17 mouse cellular contexts compared by ENCODE assay signal in the genomic region with DNA sequence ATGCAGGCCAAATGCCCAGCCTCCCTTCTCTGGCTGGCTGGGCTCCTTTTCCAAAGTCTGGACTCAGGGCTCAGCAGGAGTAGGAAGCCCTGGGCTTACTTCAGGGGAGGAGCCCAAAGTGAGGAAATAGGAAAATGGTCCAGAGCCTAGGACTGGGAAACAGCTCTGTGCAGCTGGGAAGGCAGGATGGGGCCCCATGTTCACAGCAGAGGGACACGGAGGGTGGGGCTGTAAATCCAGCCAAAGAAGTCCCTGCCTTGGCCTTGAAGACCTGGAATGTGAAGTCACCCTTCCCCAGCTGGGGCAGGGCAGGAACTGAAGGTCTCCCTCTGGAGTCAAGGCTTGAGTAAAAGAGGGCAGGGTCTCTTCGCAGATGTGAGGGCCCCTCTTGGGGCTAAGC. TPM values are rescaled to one million over a fixed set of nuclear protein-coding genes. Genes with fewer than 3 reads are reported as not detected.
DNase-seq lines count a peak whose midpoint lies in the region; ATAC-seq and TF ChIP-seq lines count a peak whose summit lies in the region.
"Had no signal": no experiment of that assay in that cellular context is flagged by ENCODE, and none has a peak within 500 bp of the region (broad histone marks: within the 10 kb centered on the region; RNA-seq: fewer than 3 reads in every experiment).

No protein-coding gene starts in this region.

- no peaks in the 10 kb centered on the region for H3K36me3 ChIP-seq in hindbrain, embryonic 13.5 days
- no peaks in the 10 kb centered on the region for H3K36me3 ChIP-seq in hindbrain, embryonic 14.5 days (replicated peaks; ENCODE audit: control insufficient read depth, insufficient read depth)
- peaks cover 7% of the 10 kb centered on the region; the same call in 1 of the 2 replicates for H3K36me3 ChIP-seq in embryonic facial prominence, embryonic 13.5 days
- no peaks in the 10 kb centered on the region for H3K36me3 ChIP-seq in heart, postnatal 0 days (replicated peaks; ENCODE audit: control insufficient read depth, insufficient read depth, low read length)
- no peaks in the 10 kb centered on the region for H3K36me3 ChIP-seq in limb, embryonic 15.5 days
- H3K36me3 ChIP-seq: embryonic facial prominence, embryonic 15.5 days had no signal

- intact Hi-C loops in left cerebral cortex, adult 2 months (cut with DNase I) = no loop called here

- H3K9me3 ChIP-seq in hindbrain, embryonic 13.5 days = no peaks in the 10 kb centered on the region
- H3K9me3 ChIP-seq in hindbrain, embryonic 14.5 days (ENCODE audit: control insufficient read depth, low read length) = no peaks in the 10 kb centered on the region
- no peaks in the 10 kb centered on the region for H3K9me3 ChIP-seq in embryonic facial prominence, embryonic 13.5 days
- no peaks in the 10 kb centered on the region for H3K9me3 ChIP-seq in heart, postnatal 0 days (replicated peaks; ENCODE audit: control insufficient read depth, low read length)
- no peaks in the 10 kb centered on the region for H3K9me3 ChIP-seq in limb, embryonic 15.5 days
- H3K9me3 ChIP-seq: embryonic facial prominence, embryonic 15.5 days had no signal

- 60% methylated on average over 2 of the region's 2 CpGs for WGBS in hindbrain, embryonic 13.5 days
- 51% methylated on average over 2 of the region's 2 CpGs for WGBS in hindbrain, embryonic 14.5 days
- WGBS in embryonic facial prominence, embryonic 13.5 days = 27% methylated on average over 2 of the region's 2 CpGs
- WGBS in heart, postnatal 0 days = 51% methylated on average over 2 of the region's 2 CpGs
- WGBS in limb, embryonic 15.5 days = 24% methylated on average over 2 of the region's 2 CpGs

- H3K4me2 ChIP-seq in hindbrain, embryonic 13.5 days = no peak overlapping the region
- H3K4me2 ChIP-seq in hindbrain, embryonic 14.5 days (replicated peaks) = no peak overlapping the region
- no peak overlapping the region for H3K4me2 ChIP-seq in embryonic facial prominence, embryonic 13.5 days
- no peak overlapping the region for H3K4me2 ChIP-seq in heart, postnatal 0 days (ENCODE audit: low read depth, low read length)
- no peak overlapping the region for H3K4me2 ChIP-seq in limb, embryonic 15.5 days
- H3K4me2 ChIP-seq: embryonic facial prominence, embryonic 15.5 days had no signal

- no peak for ATAC-seq in hindbrain, embryonic 13.5 days (ENCODE audit: low FRiP score)
- ATAC-seq in hindbrain, embryonic 14.5 days (ENCODE audit: low FRiP score) = no peak
- ATAC-seq in embryonic facial prominence, embryonic 13.5 days (ENCODE audit: insufficient number of reproducible peaks, insufficient read depth, low FRiP score, low TSS enrichment, low read depth) = no peak
- peak; percentile 40 for ATAC-seq in heart, postnatal 0 days (ENCODE audit: insufficient read depth, low read depth)
- peak; percentile 64; the same call in 1 of the 2 replicates for ATAC-seq in limb, embryonic 15.5 days (ENCODE audit: insufficient number of reproducible peaks, low FRiP score, low TSS enrichment, low read depth)
- ATAC-seq: forebrain, postnatal 0 days had no signal

- H3K27me3 ChIP-seq in hindbrain, embryonic 13.5 days = peaks cover 67% of the 10 kb centered on the region
- peaks cover 34% of the 10 kb centered on the region for H3K27me3 ChIP-seq in hindbrain, embryonic 14.5 days (ENCODE audit: control insufficient read depth, insufficient read depth, low read length)
- H3K27me3 ChIP-seq in embryonic facial prominence, embryonic 13.5 days = 0 out of 2 replicates have a peak, but pooled peaks cover 3% of the 10 kb centered on the region
- H3K27me3 ChIP-seq in heart, postnatal 0 days (ENCODE audit: control insufficient read depth, insufficient read depth, low read length) = peaks cover 17% of the 10 kb centered on the region; the same call in 1 of the 2 replicates
- no peaks in the 10 kb centered on the region for H3K27me3 ChIP-seq in limb, embryonic 15.5 days

- no peak overlapping the region for H3K9ac ChIP-seq in hindbrain, embryonic 13.5 days
- H3K9ac ChIP-seq in hindbrain, embryonic 14.5 days = no peak overlapping the region
- H3K9ac ChIP-seq in embryonic facial prominence, embryonic 13.5 days = no peak overlapping the region
- H3K9ac ChIP-seq in heart, postnatal 0 days (replicated peaks; ENCODE audit: low read depth, low read length) = no peak overlapping the region
- H3K9ac ChIP-seq in limb, embryonic 15.5 days = no peak overlapping the region
- H3K9ac ChIP-seq: embryonic facial prominence, embryonic 15.5 days; forebrain, postnatal 0 days had no signal

- 0 out of 2 replicates have a peak overlapping the region, but pooled peaks have one; percentile 9 for H3K27ac ChIP-seq in hindbrain, embryonic 13.5 days
- H3K27ac ChIP-seq in hindbrain, embryonic 14.5 days = no peak overlapping the region
- H3K27ac ChIP-seq in embryonic facial prominence, embryonic 13.5 days = peak overlapping the region; percentile 55
- H3K27ac ChIP-seq in heart, postnatal 0 days (ENCODE audit: low read depth) = no peak overlapping the region
- peak overlapping the region; percentile 43; the same call in 1 of the 2 replicates for H3K27ac ChIP-seq in limb, embryonic 15.5 days
- no peak overlapping the region for H3K27ac ChIP-seq in left cerebral cortex, adult 2 months
- H3K27ac ChIP-seq: embryonic facial prominence, embryonic 15.5 days had no signal

- no peak for DNase-seq in hindbrain, embryonic 14.5 days (ENCODE audit: low spot score)
- no peak for DNase-seq in heart, postnatal 0 days (ENCODE audit: low spot score)
- no peak for DNase-seq in spleen, postnatal 14 days (ENCODE audit: low spot score in 2 of 2)
- no peak for DNase-seq in left cerebral cortex, adult 2 months (ENCODE audit: extremely low spot score in 1 of 2, low spot score in 2 of 2)
- DNase-seq in cerebellum, adult 9-10 months = no peak
- DNase-seq: adrenal gland, postnatal 25 days; cerebellum, adult 11-12 months; forebrain, postnatal 0 days; kidney, postnatal 4 days; lung, postnatal 10 days; midbrain, embryonic 14.5 days had no signal

- peaks cover 31% of the 10 kb centered on the region for H3K4me1 ChIP-seq in hindbrain, embryonic 13.5 days (replicated peaks)
- peaks cover 8% of the 10 kb centered on the region; the same call in 1 of the 2 replicates for H3K4me1 ChIP-seq in hindbrain, embryonic 14.5 days (replicated peaks; ENCODE audit: control insufficient read depth, insufficient read depth, low read length)
- peaks cover 61% of the 10 kb centered on the region for H3K4me1 ChIP-seq in embryonic facial prominence, embryonic 13.5 days
- H3K4me1 ChIP-seq in heart, postnatal 0 days (ENCODE audit: control insufficient read depth, insufficient read depth) = peaks cover 27% of the 10 kb centered on the region
- peaks cover 40% of the 10 kb centered on the region for H3K4me1 ChIP-seq in limb, embryonic 15.5 days

- H3K4me3 ChIP-seq in hindbrain, embryonic 13.5 days = no peak overlapping the region
- no peak overlapping the region for H3K4me3 ChIP-seq in hindbrain, embryonic 14.5 days (replicated peaks; ENCODE audit: low read length)
- H3K4me3 ChIP-seq in embryonic facial prominence, embryonic 13.5 days = no peak overlapping the region
- no peak overlapping the region for H3K4me3 ChIP-seq in heart, postnatal 0 days (ENCODE audit: low read depth, low read length)
- H3K4me3 ChIP-seq in limb, embryonic 15.5 days = no peak overlapping the region
- no peak overlapping the region for H3K4me3 ChIP-seq in left cerebral cortex, adult 2 months
- H3K4me3 ChIP-seq: embryonic facial prominence, embryonic 15.5 days had no signal

- TF ChIP-seq EP300 in heart, postnatal 0 days (IDR thresholded peaks at IDR 0.05; ENCODE audit: low read depth) = no peak

- no peak for TF ChIP-seq CTCF in heart, postnatal 0 days (IDR thresholded peaks at IDR 0.05; ENCODE audit: low read depth)
- TF ChIP-seq CTCF in left cerebral cortex, adult 2 months (IDR thresholded peaks at IDR 0.05) = no peak

RNA-seq across cellular contexts. Expression of a gene that starts 1.3 kb away (rescaled TPM):
- 20.1 and 20.5 TPM in 2 replicates for polyA plus RNA-seq in hindbrain, embryonic 13.5 days (2015; fragmentation: Nextera tagmentation; extraction: Ambion mirVana)
- polyA plus RNA-seq in hindbrain, embryonic 14.5 days (2014; fragmentation: Nextera tagmentation; extraction: Ambion mirVana) = 16.3 and 19.9 TPM in 2 replicates
- polyA plus RNA-seq in embryonic facial prominence, embryonic 13.5 days (2015; fragmentation: Nextera tagmentation; extraction: Ambion mirVana) = 37.9 and 44.7 TPM in 2 replicates
- 6.2 and 17.9 TPM in 2 replicates for total RNA-seq in heart, postnatal 0 days (2014; rRNA removed; ENCODE audit: low replicate concordance)
- polyA plus RNA-seq in heart, postnatal 0 days (2015; fragmentation: Nextera tagmentation; extraction: Ambion mirVana) = 4.2 and 4.7 TPM in 2 replicates
- polyA plus RNA-seq in limb, embryonic 15.5 days (2015; fragmentation: Nextera tagmentation; extraction: Ambion mirVana) = 25.8 and 26.5 TPM in 2 replicates
- 1 to 10 TPM; 1.1 to 2.2 TPM for total RNA-seq in left cerebral cortex, adult 2 months (2021)
- total RNA-seq: hematopoietic stem cell, adult 5-6 weeks had no signal

RNA-seq across cellular contexts. Expression of a gene that starts 17.3 kb away (rescaled TPM):
- 2.1 and 2.7 TPM in 2 replicates for polyA plus RNA-seq in hindbrain, embryonic 13.5 days (2015; fragmentation: Nextera tagmentation; extraction: Ambion mirVana)
- 1.5 and 1.7 TPM in 2 replicates for polyA plus RNA-seq in hindbrain, embryonic 14.5 days (2014; fragmentation: Nextera tagmentation; extraction: Ambion mirVana)
- 3.6 and 4.6 TPM in 2 replicates for polyA plus RNA-seq in embryonic facial prominence, embryonic 13.5 days (2015; fragmentation: Nextera tagmentation; extraction: Ambion mirVana)
- 3.5 and 3.6 TPM in 2 replicates for total RNA-seq in heart, postnatal 0 days (2014; rRNA removed; ENCODE audit: low replicate concordance)
- 2.3 and 2.7 TPM in 2 replicates for polyA plus RNA-seq in heart, postnatal 0 days (2015; fragmentation: Nextera tagmentation; extraction: Ambion mirVana)
- polyA plus RNA-seq in limb, embryonic 15.5 days (2015; fragmentation: Nextera tagmentation; extraction: Ambion mirVana) = 4.6 and 6.0 TPM in 2 replicates
- total RNA-seq in left cerebral cortex, adult 2 months (2021) = 1 to 10 TPM; 4.0 to 4.4 TPM

RNA-seq across cellular contexts. Expression of a gene that starts 37.8 kb away (rescaled TPM):
- 0.57 and 1.0 TPM in 2 replicates for polyA plus RNA-seq in hindbrain, embryonic 13.5 days (2015; fragmentation: Nextera tagmentation; extraction: Ambion mirVana)
- 0.70 TPM in 1 of 2 replicates, not detected in the other for polyA plus RNA-seq in hindbrain, embryonic 14.5 days (2014; fragmentation: Nextera tagmentation; extraction: Ambion mirVana)
- 0.32 TPM in 1 of 2 replicates, not detected in the other for polyA plus RNA-seq in embryonic facial prominence, embryonic 13.5 days (2015; fragmentation: Nextera tagmentation; extraction: Ambion mirVana)
- not detected in 2 replicates for total RNA-seq in heart, postnatal 0 days (2014; rRNA removed; ENCODE audit: low replicate concordance)
- polyA plus RNA-seq in heart, postnatal 0 days (2015; fragmentation: Nextera tagmentation; extraction: Ambion mirVana) = not detected in 2 replicates
- not detected in 2 replicates for polyA plus RNA-seq in limb, embryonic 15.5 days (2015; fragmentation: Nextera tagmentation; extraction: Ambion mirVana)
- under 1 TPM; 0.54 to 0.72 TPM for total RNA-seq in left cerebral cortex, adult 2 months (2021)
- total RNA-seq: adrenal gland, postnatal 25 days had no signal
- polyA plus RNA-seq: embryonic facial prominence, embryonic 15.5 days; midbrain, embryonic 14.5 days; thymus, postnatal 0 days had no signal

RNA-seq across cellular contexts. Expression of a gene that starts 41.6 kb away (rescaled TPM):
- polyA plus RNA-seq in hindbrain, embryonic 13.5 days (2015; fragmentation: Nextera tagmentation; extraction: Ambion mirVana) = 337 and 340 TPM in 2 replicates
- polyA plus RNA-seq in hindbrain, embryonic 14.5 days (2014; fragmentation: Nextera tagmentation; extraction: Ambion mirVana) = 319 and 346 TPM in 2 replicates
- polyA plus RNA-seq in embryonic facial prominence, embryonic 13.5 days (2015; fragmentation: Nextera tagmentation; extraction: Ambion mirVana) = 221 and 233 TPM in 2 replicates
- total RNA-seq in heart, postnatal 0 days (2014; rRNA removed; ENCODE audit: low replicate concordance) = 162 and 247 TPM in 2 replicates
- 228 and 238 TPM in 2 replicates for polyA plus RNA-seq in heart, postnatal 0 days (2015; fragmentation: Nextera tagmentation; extraction: Ambion mirVana)
- polyA plus RNA-seq in limb, embryonic 15.5 days (2015; fragmentation: Nextera tagmentation; extraction: Ambion mirVana) = 221 and 243 TPM in 2 replicates
- total RNA-seq in left cerebral cortex, adult 2 months (2021) = 100 to 1,000 TPM; 242 to 247 TPM

Comparison
In these comparisons a context has a peak if more than half of its experiments do, and no peak if none do; other contexts are left out.
1. H3K27ac ChIP-seq: peak in hindbrain, embryonic 13.5 days (single experiment), embryonic facial prominence, embryonic 13.5 days (single experiment) and limb, embryonic 15.5 days (single experiment); none in hindbrain, embryonic 14.5 days (single experiment), heart, postnatal 0 days (single experiment) and left cerebral cortex, adult 2 months (single experiment).
2. ATAC-seq: peak in heart, postnatal 0 days (single experiment) and limb, embryonic 15.5 days (single experiment); none in hindbrain, embryonic 13.5 days (single experiment), hindbrain, embryonic 14.5 days (single experiment) and embryonic facial prominence, embryonic 13.5 days (single experiment).